ENCODE assay signal across 9 mouse cellular contexts in the genomic region with DNA sequence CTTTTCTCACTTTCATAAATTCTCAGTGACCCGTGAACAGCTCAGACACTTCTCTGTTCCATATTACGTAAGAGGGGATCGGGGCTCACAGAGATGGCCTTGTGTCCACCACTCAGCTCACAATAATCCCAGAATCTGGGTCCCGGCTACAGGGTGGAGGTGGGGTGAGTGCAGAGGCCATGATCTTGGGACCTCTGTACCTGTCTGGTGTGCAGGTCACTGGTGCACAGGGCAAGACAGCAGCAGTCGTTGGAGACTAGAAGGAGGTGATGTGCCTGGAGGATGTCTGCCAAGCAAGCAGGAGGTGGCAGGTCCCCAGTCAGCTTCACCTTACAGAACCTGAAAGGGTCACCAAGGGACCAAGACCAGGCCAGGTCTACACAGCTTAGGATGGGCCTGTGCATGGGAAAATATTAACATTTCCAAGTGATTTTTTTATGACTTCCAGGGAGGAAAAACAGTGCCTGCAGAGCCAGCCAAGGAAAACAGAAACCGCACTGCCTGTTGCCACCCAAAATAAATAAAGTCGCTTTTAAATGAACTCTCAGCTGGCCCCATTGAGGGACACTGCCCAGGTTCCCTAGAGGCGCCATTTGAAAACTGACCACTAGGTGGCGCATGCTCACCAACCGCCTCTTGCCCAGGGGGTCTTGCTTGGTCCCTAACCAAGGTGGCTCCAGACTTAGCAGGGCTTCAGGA. TPM values are rescaled to one million over a fixed set of nuclear protein-coding genes. Genes with fewer than 3 reads are reported as not detected.
DNase-seq lines count a peak whose midpoint lies in the region; ATAC-seq and TF ChIP-seq lines count a peak whose summit lies in the region.
"Had no signal": no experiment of that assay in that cellular context is flagged by ENCODE, and none has a peak within 500 bp of the region (broad histone marks: within the 10 kb centered on the region; RNA-seq: fewer than 3 reads in every experiment).

No protein-coding gene starts in this region.

- intact Hi-C loops in heart, postnatal 36 days (cut with DNase I) = no loop called here

- H3K27ac ChIP-seq in limb, embryonic 11.5 days (replicated peaks; ENCODE audit: low read depth, low read length) = no peak overlapping the region
- H3K27ac ChIP-seq in olfactory bulb, adult 2 months (ENCODE audit: insufficient read depth, low read depth, low read length) = no peak overlapping the region

- no peak overlapping the region for H3K4me3 ChIP-seq in limb, embryonic 11.5 days (ENCODE audit: low read depth, low read length)
- H3K4me3 ChIP-seq in olfactory bulb, adult 2 months (ENCODE audit: insufficient read depth, low read depth, low read length) = no peak overlapping the region

- H3K4me2 ChIP-seq in limb, embryonic 11.5 days (ENCODE audit: low read depth, severe bottlenecking) = no peak overlapping the region

- peaks cover 7% of the 10 kb centered on the region; the same call in 1 of the 2 replicates for H3K4me1 ChIP-seq in limb, embryonic 11.5 days (ENCODE audit: control insufficient read depth, insufficient read depth, low read length)
- H3K4me1 ChIP-seq in olfactory bulb, adult 2 months (ENCODE audit: control insufficient read depth, insufficient read depth, low read length) = 0 out of 2 replicates have a peak, but pooled peaks cover 3% of the 10 kb centered on the region

- no peak overlapping the region for H3K9ac ChIP-seq in limb, embryonic 11.5 days (ENCODE audit: low read length)

- H3K9me3 ChIP-seq in limb, embryonic 11.5 days (ENCODE audit: control insufficient read depth, low read length) = no peaks in the 10 kb centered on the region

- 49% methylated on average over 10 of the region's 10 CpGs for WGBS in limb, embryonic 11.5 days
- 51% methylated on average over 10 of the region's 10 CpGs for WGBS in olfactory bulb, adult 2 months

- peak; percentile 67 for TF ChIP-seq CTCF in olfactory bulb, adult 2 months (IDR thresholded peaks at IDR 0.05; ENCODE audit: insufficient read depth, low read depth, low read length)

- ATAC-seq in limb, embryonic 11.5 days (ENCODE audit: insufficient number of reproducible peaks, low FRiP score, low TSS enrichment, low read depth) = 0 out of 2 replicates have a peak, but pooled peaks have one; percentile 37

- TF ChIP-seq POLR2A in olfactory bulb, adult 2 months (IDR thresholded peaks at IDR 0.05; ENCODE audit: insufficient read depth, low read depth, low read length) = no peak

- no peaks in the 10 kb centered on the region for H3K36me3 ChIP-seq in limb, embryonic 11.5 days (ENCODE audit: control insufficient read depth, insufficient read depth, low read length)

- no peaks in the 10 kb centered on the region for H3K27me3 ChIP-seq in limb, embryonic 11.5 days (ENCODE audit: control insufficient read depth, insufficient read depth, low read length)

- peak; percentile 27 for DNase-seq in adrenal gland, adult 2 months
- no peak for DNase-seq in adrenal gland, postnatal 4 days (ENCODE audit: low spot score in 2 of 2)
- DNase-seq in CD4-positive helper T cell, adult 2 months (ENCODE audit: low read depth, low spot score) = peak; percentile 63
- DNase-seq in embryo, embryonic 11 days = peak; percentile 74
- DNase-seq in heart, postnatal 36 days = peak; percentile 49 to 69
- DNase-seq in limb, embryonic 11.5 days (ENCODE audit: low spot score) = peak; percentile 81
- DNase-seq in cerebellum, adult 18-20 months = no peak

RNA-seq across cellular contexts. Expression of a gene that starts 0.7 kb away (rescaled TPM):
- total RNA-seq in adrenal gland, adult 2 months (2021) = 1 to 10 TPM; 2.7 to 9.0 TPM
- 3.3 and 3.8 TPM in 2 replicates for polyA plus RNA-seq in adrenal gland, adult 2 months (2012; rRNA removed)
- 1 to 10 TPM; 2.0 to 2.1 TPM for total RNA-seq in adrenal gland, postnatal 4 days (2021)
- total RNA-seq in heart, postnatal 36 days (2021) = 1 to 10 TPM in 1 of 2 experiments, under 1 TPM in 1; 0.44 to 1.8 TPM
- not detected in 2 replicates for polyA plus RNA-seq in limb, embryonic 11.5 days (2014; fragmentation: Nextera tagmentation; extraction: Ambion mirVana)
- polyA plus RNA-seq in olfactory bulb, adult 2 months (2012; ENCODE audit: insufficient read depth, insufficient read length, low replicate concordance, missing spikeins) = not detected in 2 replicates
- total RNA-seq: layer of hippocampus, postnatal 10 days had no signal

RNA-seq across cellular contexts. Expression of a gene that starts 56.9 kb away (rescaled TPM):
- total RNA-seq in adrenal gland, adult 2 months (2021) = 10 to 100 TPM; 67.5 to 90.3 TPM
- polyA plus RNA-seq in adrenal gland, adult 2 months (2012; rRNA removed) = 90.3 and 91.4 TPM in 2 replicates
- 10 to 100 TPM; 61.8 to 63.4 TPM for total RNA-seq in adrenal gland, postnatal 4 days (2021)
- 10 to 100 TPM; 27.1 to 27.4 TPM for total RNA-seq in heart, postnatal 36 days (2021)
- 2.5 and 2.6 TPM in 2 replicates for polyA plus RNA-seq in limb, embryonic 11.5 days (2014; fragmentation: Nextera tagmentation; extraction: Ambion mirVana)
- not detected in 2 replicates for polyA plus RNA-seq in olfactory bulb, adult 2 months (2012; ENCODE audit: insufficient read depth, insufficient read length, low replicate concordance, missing spikeins)

Comparison
In these comparisons a context has a peak if more than half of its experiments do, and no peak if none do; other contexts are left out.
1. DNase-seq: peak in adrenal gland, adult 2 months (single experiment), CD4-positive helper T cell, adult 2 months (single experiment), embryo, embryonic 11 days (single experiment), heart, postnatal 36 days (2 of 2) and limb, embryonic 11.5 days (single experiment); none in adrenal gland, postnatal 4 days (0 of 2) and cerebellum, adult 18-20 months (0 of 2).